Mouse (Mus musculus) heart, embryonic 14.5 days (tissue): Measurements from ENCODE around the gene Syn3. TPM values are rescaled to one million over a fixed set of nuclear protein-coding genes. Genes with fewer than 3 reads are reported as not detected.

ENCODE experiments used
- ATAC-seq: fragments of 200-750 bp; cut with Nextera tagmentation; 2 replicates; pipeline ENCODE4 v1.8.0; 2017; ENCODE audit warnings: low read depth, moderate TSS enrichment; ENCODE audit not compliant: insufficient number of reproducible peaks, insufficient read depth, low FRiP score
- H3K27ac ChIP-seq, 2 experiments: fragments of 200-500 bp in 1 of 2; fragments of 300-500 bp in 1 of 2; sonication (generic) in 1 of 2; replicated peaks in 1 of 2; 2 replicates each; pipeline ENCODE4 v1.5.1; 2012 to 2014; ENCODE audit warnings: low read depth in 2 of 2, low read length in 2 of 2, control low read depth in 1 of 2, mild to moderate bottlenecking in 1 of 2, mixed read lengths in 1 of 2; ENCODE audit not compliant: control insufficient read depth in 1 of 2, insufficient read depth in 1 of 2
- H3K27me3 ChIP-seq: fragments of 300-500 bp; sonication (generic); 2 replicates; pipeline ENCODE4 v1.6.1; 2014; ENCODE audit warnings: mild to moderate bottlenecking, low read length, control low read depth; ENCODE audit not compliant: control insufficient read depth, insufficient read depth
- H3K36me3 ChIP-seq: fragments of 300-500 bp; sonication (generic); 2 replicates; pipeline ENCODE4 v1.6.1; 2014; ENCODE audit warnings: mild to moderate bottlenecking, control low read depth, low read length, mixed read lengths; ENCODE audit not compliant: control insufficient read depth, insufficient read depth
- H3K4me1 ChIP-seq, 2 experiments: fragments of 200-500 bp in 1 of 2; fragments of 300-500 bp in 1 of 2; sonication (generic) in 1 of 2; 2 replicates each; pipeline ENCODE4 v1.6.1; 2012 to 2014; ENCODE audit warnings: low read length in 2 of 2, control low read depth in 1 of 2, mixed read lengths in 1 of 2; ENCODE audit not compliant: control insufficient read depth in 2 of 2, insufficient read depth in 2 of 2
- H3K4me2 ChIP-seq: fragments of 300-500 bp; sonication (generic); 2 replicates; pipeline ENCODE4 v1.6.1; 2014; ENCODE audit warnings: mild to moderate bottlenecking, low read length
- H3K4me3 ChIP-seq, 2 experiments: fragments of 200-500 bp in 1 of 2; fragments of 300-500 bp in 1 of 2; sonication (generic) in 1 of 2; 2 replicates each; pipeline ENCODE4 v1.5.1; 2012 to 2014; ENCODE audit warnings: low read length in 2 of 2, mild to moderate bottlenecking in 2 of 2, control low read depth in 1 of 2, low read depth in 1 of 2, moderate library complexity in 1 of 2; ENCODE audit not compliant: control insufficient read depth in 1 of 2, insufficient read depth in 1 of 2
- H3K9ac ChIP-seq: fragments of 300-500 bp; sonication (generic); 2 replicates; pipeline ENCODE4 v1.6.1; 2014; ENCODE audit warnings: mild to moderate bottlenecking, low read length
- H3K9me3 ChIP-seq: fragments of 300-500 bp; sonication (generic); 2 replicates; pipeline ENCODE4 v1.6.1; 2016; ENCODE audit warnings: low read length, control low read depth; ENCODE audit not compliant: control insufficient read depth
- WGBS: fragments of 180-500 bp; shearing (Covaris S2); extraction: QIAGEN DNeasy Blood & Tissue Kit; methylation state at CpG from one replicate; pipeline ENCODE4 v1.1.7; 2014; 5-methylcytosine and 5-hydroxymethylcytosine counted together
- polyA plus RNA-seq: library from polyadenylated mRNA; unstranded; fragments of >200 nt; fragmentation: Nextera tagmentation; extraction: Ambion mirVana; gene quantifications from 2 replicates; pipeline ENCODE4 v1.2.1, GENCODE M21; 2014

Gene Syn3
- polyA plus RNA-seq, 1 experiment from 2014 or later = 1.1 TPM

DNA sequence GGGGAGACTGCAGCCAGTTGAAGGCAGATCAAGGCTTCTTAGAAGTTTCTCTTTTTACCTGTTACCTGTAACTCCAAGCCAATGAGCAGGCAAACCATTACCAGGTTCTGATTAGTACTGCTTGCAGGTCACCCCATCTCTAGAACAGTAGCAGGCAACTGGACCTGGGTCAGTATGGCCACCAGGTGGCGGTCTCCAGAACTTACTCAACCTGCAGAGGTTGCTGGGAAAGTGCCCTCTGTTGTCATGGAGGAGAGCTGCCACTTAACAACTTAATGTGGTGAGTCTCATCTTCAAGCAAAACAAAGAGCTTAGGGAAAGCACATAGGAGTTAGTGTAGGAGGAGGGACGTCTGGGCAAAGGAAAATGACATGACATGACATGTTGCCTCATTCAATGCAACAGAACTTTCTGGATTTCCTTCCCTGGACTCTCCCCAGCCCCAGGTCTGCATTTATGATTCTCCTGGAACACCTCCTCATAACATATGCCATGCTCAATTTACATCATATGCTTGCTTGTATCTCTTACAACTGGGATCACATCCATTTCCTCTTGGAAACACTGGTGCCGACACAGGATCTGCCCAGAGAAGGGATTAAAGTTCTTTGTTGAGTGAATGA lies 316.4 kb downstream of the Syn3 start:
- H3K4me1 ChIP-seq = peaks cover 0 to 2% of the 10 kb centered on the region in 2 experiments; a peak in 1 of 4 replicates
- H3K4me2 ChIP-seq = no peak overlapping the region
- WGBS = 49% methylated on average over 3 of the region's 3 CpGs
- ATAC-seq = no peak
- no peak overlapping the region for H3K27ac ChIP-seq
- no peaks in the 10 kb centered on the region for H3K27me3 ChIP-seq
- no peak overlapping the region for H3K4me3 ChIP-seq
- no peaks in the 10 kb centered on the region for H3K9me3 ChIP-seq
- H3K9ac ChIP-seq = no peak overlapping the region
- no peaks in the 10 kb centered on the region for H3K36me3 ChIP-seq

DNA sequence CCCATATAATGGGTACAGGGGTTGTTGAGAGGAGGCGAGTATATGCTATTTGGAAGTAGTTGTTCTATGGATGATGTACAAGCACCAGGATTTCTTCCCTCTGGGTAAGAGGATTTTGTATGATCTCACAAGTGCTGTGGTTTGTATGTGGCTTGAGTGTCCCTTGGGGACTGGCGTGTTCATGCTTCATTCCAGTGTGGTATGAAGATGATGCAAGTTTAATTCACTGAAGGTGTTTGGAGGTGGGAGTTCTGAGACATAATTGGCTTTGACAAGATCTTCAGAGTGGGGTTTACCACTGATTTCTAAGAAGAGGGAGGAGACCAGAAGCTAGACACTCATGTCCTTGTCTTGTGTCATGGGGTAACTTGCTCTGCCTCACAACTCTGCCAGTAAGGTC lies 322.3 kb downstream of the Syn3 start:
- 86% methylated on average over 2 of the region's 2 CpGs for WGBS
- ATAC-seq = no peak
- Histone ChIP-seq H3K27ac (no peak overlapping the region), H3K9ac (no peak overlapping the region), H3K36me3 (no peaks in the 10 kb centered on the region), H3K9me3 (no peaks in the 10 kb centered on the region), H3K4me2 (no peak overlapping the region), H3K27me3 (no peaks in the 10 kb centered on the region), H3K4me1 (peaks cover 0 to 2% of the 10 kb centered on the region in 2 experiments; a peak in 1 of 4 replicates), H3K4me3 (no peak overlapping the region)

DNA sequence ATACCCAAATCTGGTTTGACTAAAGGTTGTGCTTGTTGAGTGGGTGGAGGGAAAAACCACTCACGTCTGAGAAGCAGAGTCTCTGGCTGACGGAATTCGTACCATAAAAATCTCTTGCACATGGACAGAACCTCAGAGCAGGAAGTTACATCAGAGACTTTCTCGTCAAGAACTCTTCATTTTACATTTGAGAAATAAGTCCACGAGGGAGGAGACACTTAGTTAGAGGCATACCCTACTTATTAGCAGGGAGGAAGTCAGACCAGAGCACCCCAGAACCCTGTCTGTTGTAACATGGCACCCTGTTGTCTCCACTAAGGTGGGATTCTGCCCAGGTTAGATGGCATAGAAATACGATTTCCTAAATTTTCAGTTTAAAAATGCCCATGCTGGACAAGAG lies 324.7 kb downstream of the Syn3 start:
- Histone ChIP-seq H3K27me3 (no peaks in the 10 kb centered on the region), H3K36me3 (no peaks in the 10 kb centered on the region), H3K9ac (no peak overlapping the region), H3K9me3 (no peaks in the 10 kb centered on the region), H3K27ac (no peak overlapping the region), H3K4me1 (no peaks in the 10 kb centered on the region), H3K4me3 (no peak overlapping the region), H3K4me2 (no peak overlapping the region)
- WGBS = 72% methylated on average over 6 of the region's 6 CpGs
- no peak for ATAC-seq

DNA sequence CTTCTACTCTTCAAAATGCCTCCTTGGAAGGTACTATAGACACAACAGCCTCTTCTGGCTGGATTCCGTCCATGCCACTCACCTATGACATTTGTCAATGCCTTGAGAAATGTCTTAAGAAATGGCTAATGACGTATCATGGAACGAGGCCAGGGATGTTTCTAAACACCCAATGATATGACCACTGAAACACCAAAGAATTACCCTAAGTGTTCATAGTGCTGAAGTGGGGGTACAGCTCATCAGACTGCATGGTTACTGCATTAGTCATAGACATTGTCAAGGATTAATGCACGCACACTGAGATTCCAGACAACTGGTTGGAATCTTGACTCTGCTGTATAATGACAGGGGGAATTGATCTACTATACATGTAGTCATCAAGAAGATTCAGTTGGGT lies 325.4 kb downstream of the Syn3 start:
- no peak for ATAC-seq
- Histone ChIP-seq H3K4me1 (no peaks in the 10 kb centered on the region), H3K9ac (no peak overlapping the region), H3K9me3 (no peaks in the 10 kb centered on the region), H3K27me3 (no peaks in the 10 kb centered on the region), H3K4me3 (no peak overlapping the region), H3K4me2 (no peak overlapping the region), H3K36me3 (no peaks in the 10 kb centered on the region), H3K27ac (no peak overlapping the region)
- 73% methylated on average over 4 of the region's 4 CpGs for WGBS

DNA sequence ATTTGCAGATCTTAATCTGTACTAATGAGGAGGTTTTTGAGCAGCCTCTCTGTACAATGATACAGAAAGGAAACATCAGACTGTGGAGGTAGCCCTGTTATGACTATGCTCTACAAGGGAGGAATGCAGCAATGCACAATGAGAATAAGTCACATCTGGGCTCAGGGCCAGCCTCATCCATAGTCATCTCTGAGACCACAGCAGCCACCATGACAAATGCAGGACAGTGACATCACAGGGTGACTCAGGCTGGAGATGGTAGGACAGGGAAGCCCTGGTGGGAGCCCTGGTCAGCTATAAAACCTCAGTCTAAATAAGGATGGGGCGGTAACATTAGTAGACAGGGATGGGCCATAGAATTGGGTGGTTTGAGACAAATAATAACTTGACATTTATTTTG lies 327.4 kb downstream of the Syn3 start:
- Histone ChIP-seq H3K36me3 (no peaks in the 10 kb centered on the region), H3K4me1 (peaks cover 5 to 6% of the 10 kb centered on the region in 2 experiments; a peak in 3 of 4 replicates), H3K9me3 (no peaks in the 10 kb centered on the region), H3K27me3 (no peaks in the 10 kb centered on the region), H3K9ac (no peak overlapping the region), H3K4me3 (no peak overlapping the region), H3K27ac (no peak overlapping the region), H3K4me2 (no peak overlapping the region)
- 96% methylated on average over 1 of the region's 1 CpGs for WGBS
- no peak for ATAC-seq

DNA sequence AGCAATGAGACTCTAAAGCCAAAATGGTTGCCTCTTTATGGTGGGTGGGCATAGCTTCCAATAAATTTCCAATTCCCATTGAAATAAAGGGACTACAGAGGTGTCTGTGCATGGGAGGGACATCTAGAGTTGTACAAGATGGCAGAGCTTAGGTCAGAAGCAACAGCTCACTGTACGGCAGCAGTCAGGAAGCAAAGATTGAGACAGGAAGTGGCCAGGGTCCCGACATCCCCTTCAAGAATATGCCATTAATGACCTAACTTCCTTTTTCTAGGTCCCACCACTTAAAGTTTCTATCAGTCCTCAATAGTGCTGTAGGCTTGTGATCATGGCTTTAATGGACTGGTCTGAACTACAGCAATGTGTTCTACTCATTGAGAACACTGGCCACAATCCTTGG lies 330.6 kb downstream of the Syn3 start:
- WGBS = 61% methylated on average over 2 of the region's 2 CpGs
- H3K27me3 ChIP-seq = no peaks in the 10 kb centered on the region
- H3K4me1 ChIP-seq = peaks cover 5 to 6% of the 10 kb centered on the region in 2 experiments; a peak in 3 of 4 replicates
- ATAC-seq = no peak
- H3K9ac ChIP-seq = no peak overlapping the region
- no peak overlapping the region for H3K4me2 ChIP-seq
- H3K36me3 ChIP-seq = no peaks in the 10 kb centered on the region
- no peak overlapping the region for H3K27ac ChIP-seq
- H3K9me3 ChIP-seq = no peaks in the 10 kb centered on the region
- no peak overlapping the region for H3K4me3 ChIP-seq

DNA sequence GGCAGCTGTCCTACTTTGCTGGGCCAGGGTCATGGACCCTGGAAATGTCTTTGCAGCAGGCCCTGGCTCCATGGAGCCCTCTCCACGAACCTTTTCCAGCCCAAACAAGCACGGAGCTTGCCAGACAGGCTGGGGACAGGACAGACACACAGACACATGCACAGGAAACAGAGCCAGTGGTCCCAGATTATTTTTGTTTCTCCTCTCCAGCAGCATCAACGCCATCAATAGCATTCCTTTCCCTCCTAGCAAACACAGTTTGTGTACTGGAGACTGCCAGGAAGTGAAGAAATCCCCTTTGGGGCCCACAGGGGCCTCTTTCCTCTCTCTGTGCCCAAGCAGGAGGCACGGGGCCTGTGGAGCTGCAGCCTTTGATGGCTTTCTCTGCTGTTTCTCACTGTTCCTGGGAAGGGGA lies 331.8 kb downstream of the Syn3 start:
- Histone ChIP-seq H3K9ac (no peak overlapping the region), H3K27ac (peak overlapping the region; percentile 57 to 69), H3K4me2 (no peak overlapping the region), H3K4me1 (peaks cover 9 to 10% of the 10 kb centered on the region in 2 experiments), H3K36me3 (no peaks in the 10 kb centered on the region), H3K4me3 (no peak overlapping the region), H3K27me3 (no peaks in the 10 kb centered on the region), H3K9me3 (no peaks in the 10 kb centered on the region)
- 0 out of 2 replicates have a peak, but pooled peaks have one; percentile 33 for ATAC-seq
- WGBS = 8% methylated on average over 4 of the region's 4 CpGs

DNA sequence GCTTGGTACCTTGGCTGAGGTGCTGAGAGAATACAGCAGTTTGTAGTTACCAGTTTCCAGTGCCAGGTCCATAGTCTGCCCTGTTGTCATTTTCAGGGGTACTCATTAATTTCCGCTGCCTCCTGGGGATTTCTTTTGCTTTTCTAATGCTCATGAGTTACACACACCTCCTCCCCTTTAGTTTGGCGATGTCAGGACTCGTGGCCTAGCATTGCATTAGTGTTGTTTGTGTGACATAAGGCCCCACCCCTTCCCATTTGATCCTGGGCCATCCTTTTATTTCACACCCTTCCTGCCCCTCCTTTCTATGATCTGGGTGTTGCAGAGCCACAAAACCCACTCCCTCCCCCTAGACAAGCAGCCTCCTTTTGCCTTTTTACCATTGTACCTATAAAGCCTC lies 334.6 kb downstream of the Syn3 start:
- peaks cover 12 to 14% of the 10 kb centered on the region in 2 experiments for H3K4me1 ChIP-seq
- 70% methylated on average over 3 of the region's 3 CpGs for WGBS
- H3K27ac ChIP-seq = no peak overlapping the region

More for the DNA sequence above, 334.6 kb downstream of the Syn3 start:
- Histone ChIP-seq H3K9me3 (no peaks in the 10 kb centered on the region), H3K9ac (no peak overlapping the region), H3K4me3 (no peak overlapping the region), H3K4me2 (no peak overlapping the region), H3K36me3 (no peaks in the 10 kb centered on the region), H3K27me3 (no peaks in the 10 kb centered on the region)
- no peak for ATAC-seq
